Mouse (Mus musculus) stomach, embryonic 14.5 days (tissue): Measurements from ENCODE around the gene Appbp2. TPM values are rescaled to one million over a fixed set of nuclear protein-coding genes. Genes with fewer than 3 reads are reported as not detected.

ENCODE experiments used
- ATAC-seq: fragments of 200-750 bp; cut with Nextera tagmentation; 2 replicates; pipeline ENCODE4 v1.8.0; 2017; ENCODE audit warnings: low read depth, moderate TSS enrichment; ENCODE audit not compliant: insufficient number of reproducible peaks, insufficient read depth, low FRiP score
- H3K27ac ChIP-seq: fragments of 300-500 bp; sonication (generic); 2 replicates; pipeline ENCODE4 v1.5.1; 2014; ENCODE audit warnings: mild to moderate bottlenecking, low read length, moderate library complexity, mixed read lengths
- H3K27me3 ChIP-seq: fragments of 300-500 bp; sonication (generic); 2 replicates; pipeline ENCODE4 v1.6.1; 2014; ENCODE audit warnings: low read length, control low read depth, mixed read lengths; ENCODE audit not compliant: control insufficient read depth, insufficient read depth
- H3K36me3 ChIP-seq: fragments of 300-500 bp; sonication (generic); 2 replicates; pipeline ENCODE4 v1.6.1; 2014; ENCODE audit warnings: mild to moderate bottlenecking, control low read depth, low read length, moderate library complexity, mixed read lengths; ENCODE audit not compliant: control insufficient read depth, insufficient read depth
- H3K4me1 ChIP-seq: fragments of 300-500 bp; sonication (generic); 2 replicates; pipeline ENCODE4 v1.6.1; 2014; ENCODE audit warnings: low read length, control low read depth, mixed read lengths; ENCODE audit not compliant: control insufficient read depth, insufficient read depth
- H3K4me2 ChIP-seq: fragments of 300-500 bp; sonication (generic); replicated peaks from 2 replicates; pipeline ENCODE4 v1.6.1; 2014; ENCODE audit warnings: low read depth, low read length, control low read depth
- H3K4me3 ChIP-seq: fragments of 300-500 bp; sonication (generic); 2 replicates; pipeline ENCODE4 v1.5.1; 2014; ENCODE audit warnings: low read depth, low read length, control low read depth
- H3K9ac ChIP-seq: fragments of 300-500 bp; sonication (generic); replicated peaks from 2 replicates; pipeline ENCODE4 v1.6.1; 2014; ENCODE audit warnings: low read depth, mild to moderate bottlenecking, control low read depth, low read length, moderate library complexity, mixed read lengths
- H3K9me3 ChIP-seq: fragments of 300-500 bp; sonication (generic); 2 replicates; pipeline ENCODE4 v1.6.1; 2016; ENCODE audit warnings: low read depth, low read length, control low read depth; ENCODE audit not compliant: control insufficient read depth
- WGBS: fragments of 180-500 bp; shearing (Covaris S2); extraction: QIAGEN DNeasy Blood & Tissue Kit; methylation state at CpG from one replicate; pipeline ENCODE4 v1.1.7; 2014; 5-methylcytosine and 5-hydroxymethylcytosine counted together
- polyA plus RNA-seq: library from polyadenylated mRNA; unstranded; fragments of >200 nt; fragmentation: Nextera tagmentation; extraction: Ambion mirVana; gene quantifications from 2 replicates; pipeline ENCODE4 v1.2.1, GENCODE M21; 2014

The Appbp2 gene
- polyA plus RNA-seq, 1 experiment from 2014 or later, result 52.4 TPM

GRCm38 (mm10) chr11:85213215-85213614, 21.7 kb downstream of the Appbp2 start:
- Histone ChIP-seq H3K9me3 (no peaks in the 10 kb centered on the region), H3K4me2 (no peak overlapping the region), H3K27me3 (no peaks in the 10 kb centered on the region), H3K36me3 (peaks cover 59% of the 10 kb centered on the region), H3K27ac (no peak overlapping the region), H3K4me3 (no peak overlapping the region), H3K4me1 (no peaks in the 10 kb centered on the region), H3K9ac (no peak overlapping the region)
- WGBS, result 96% methylated on average over 2 of the region's 2 CpGs
- ATAC-seq, result no peak

DNA sequence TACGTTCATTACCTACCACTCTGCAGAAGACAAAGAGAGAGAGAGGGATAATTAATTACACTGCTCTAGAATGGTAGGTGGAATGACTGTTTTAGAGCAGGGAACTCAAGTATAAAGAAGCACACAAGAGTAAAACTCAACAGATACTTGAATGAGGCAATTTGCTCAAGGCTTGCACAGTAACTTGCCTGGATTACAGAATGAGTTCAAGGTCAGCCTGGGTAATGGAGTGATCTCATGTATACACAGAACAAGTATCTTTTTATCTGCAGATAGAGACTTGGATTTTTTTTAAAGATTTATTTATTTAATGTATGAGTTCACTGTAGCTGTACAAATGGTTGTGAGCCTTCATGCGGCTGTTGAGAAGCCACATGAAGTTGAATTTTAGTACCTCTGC, 23.8 kb downstream of the Appbp2 start:
- H3K4me1 ChIP-seq, result no peaks in the 10 kb centered on the region
- WGBS, result 83% methylated on average over 2 of the region's 2 CpGs
- no peak for ATAC-seq
- H3K9me3 ChIP-seq, result no peaks in the 10 kb centered on the region
- peaks cover 66% of the 10 kb centered on the region for H3K36me3 ChIP-seq
- no peak overlapping the region for H3K9ac ChIP-seq
- no peak overlapping the region for H3K4me2 ChIP-seq
- H3K27ac ChIP-seq, result no peak overlapping the region
- no peak overlapping the region for H3K4me3 ChIP-seq
- no peaks in the 10 kb centered on the region for H3K27me3 ChIP-seq

DNA sequence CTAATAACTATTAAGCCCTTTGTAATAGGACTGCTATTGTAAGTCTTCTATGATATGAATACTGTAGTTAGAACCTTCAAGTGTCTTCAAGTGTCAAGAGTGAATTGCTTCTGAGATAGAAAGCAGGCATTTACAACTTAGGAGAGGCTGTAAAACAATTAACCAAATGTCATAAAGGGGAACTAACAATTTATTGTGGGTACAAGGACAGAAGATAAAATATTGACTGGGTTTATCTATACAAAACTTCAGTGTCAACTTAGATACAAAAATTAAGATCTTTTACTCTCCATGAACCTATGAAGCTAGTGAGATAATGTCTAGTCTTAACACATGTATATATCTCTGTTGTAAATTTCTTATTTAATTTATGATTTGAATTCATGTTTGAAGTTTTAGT, 28.7 kb downstream of the Appbp2 start:
- H3K9me3 ChIP-seq, result no peaks in the 10 kb centered on the region
- H3K4me1 ChIP-seq, result no peaks in the 10 kb centered on the region
- no peak overlapping the region for H3K4me3 ChIP-seq
- H3K9ac ChIP-seq, result no peak overlapping the region
- no peak overlapping the region for H3K27ac ChIP-seq
- no peak overlapping the region for H3K4me2 ChIP-seq
- H3K27me3 ChIP-seq, result no peaks in the 10 kb centered on the region
- H3K36me3 ChIP-seq, result peaks cover 55% of the 10 kb centered on the region
- no peak for ATAC-seq

- Histone ChIP-seq H3K4me2 (no peak overlapping the region), H3K27ac (no peak overlapping the region), H3K4me3 (no peak overlapping the region), H3K36me3 (peaks cover 76% of the 10 kb centered on the region), H3K27me3 (no peaks in the 10 kb centered on the region), H3K4me1 (no peaks in the 10 kb centered on the region), H3K9me3 (no peaks in the 10 kb centered on the region), H3K9ac (no peak overlapping the region)
- no peak for ATAC-seq
- 75% methylated on average over 2 of the region's 2 CpGs for WGBS
Observed at GRCm38 (mm10) chr11:85198906-85199305, 36.0 kb downstream of the Appbp2 start.

DNA sequence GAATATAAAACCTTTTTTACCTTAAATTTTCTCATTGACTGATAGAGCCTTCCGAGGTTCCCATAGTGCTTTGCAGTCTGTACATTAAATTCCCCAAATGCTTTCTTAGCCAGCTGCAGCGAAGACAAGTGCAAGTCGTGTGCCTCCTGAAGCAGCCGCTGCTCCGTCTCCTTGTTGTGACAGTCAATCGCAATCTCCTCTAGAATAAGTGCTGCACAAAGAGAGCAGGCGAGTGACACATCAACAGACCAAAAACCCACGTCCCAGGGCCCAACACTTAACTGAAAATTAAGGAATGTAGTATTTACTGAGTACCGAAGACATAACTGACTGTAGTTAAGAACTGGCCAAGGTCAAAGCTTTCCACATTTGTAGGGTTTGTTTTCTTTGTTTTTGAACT, 38.9 kb downstream of the Appbp2 start:
- Histone ChIP-seq H3K9ac (no peak overlapping the region), H3K27ac (no peak overlapping the region), H3K4me3 (no peak overlapping the region), H3K4me2 (no peak overlapping the region), H3K4me1 (no peaks in the 10 kb centered on the region), H3K9me3 (no peaks in the 10 kb centered on the region), H3K27me3 (no peaks in the 10 kb centered on the region), H3K36me3 (peaks cover 82% of the 10 kb centered on the region)
- WGBS, result 81% methylated on average over 9 of the region's 9 CpGs
- no peak for ATAC-seq

GRCm38 (mm10) chr11:85194206-85194605, 40.7 kb downstream of the Appbp2 start:
- ATAC-seq, result no peak
- H3K4me1 ChIP-seq, result no peaks in the 10 kb centered on the region
- no peaks in the 10 kb centered on the region for H3K9me3 ChIP-seq
- H3K27me3 ChIP-seq, result no peaks in the 10 kb centered on the region
- no peak overlapping the region for H3K4me2 ChIP-seq
- H3K4me3 ChIP-seq, result no peak overlapping the region
- H3K9ac ChIP-seq, result no peak overlapping the region
- WGBS, result 93% methylated on average over 11 of the region's 11 CpGs
- no peak overlapping the region for H3K27ac ChIP-seq
- peaks cover 78% of the 10 kb centered on the region for H3K36me3 ChIP-seq

DNA sequence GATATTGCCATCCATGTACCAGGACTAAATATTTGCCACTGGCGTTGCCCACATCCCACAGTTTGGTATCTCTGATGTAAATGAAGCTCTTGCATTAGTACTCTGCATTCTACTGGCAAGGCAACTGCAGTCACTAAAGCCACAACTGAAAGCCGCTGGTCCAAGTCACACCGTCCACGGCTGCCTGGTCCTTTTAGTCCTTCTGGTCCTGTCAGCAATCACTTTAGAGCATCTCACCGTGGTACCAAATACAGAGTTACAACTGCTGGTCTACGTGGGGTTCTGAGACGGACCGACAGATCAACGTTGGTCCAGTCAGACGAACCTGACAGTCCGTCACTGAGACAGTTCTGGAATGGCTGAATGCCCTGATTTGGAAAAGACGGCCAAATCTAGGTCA, 44.2 kb downstream of the Appbp2 start:
- Histone ChIP-seq H3K36me3 (peaks cover 62% of the 10 kb centered on the region), H3K9me3 (no peaks in the 10 kb centered on the region), H3K4me2 (no peak overlapping the region), H3K9ac (no peak overlapping the region), H3K27me3 (no peaks in the 10 kb centered on the region), H3K27ac (no peak overlapping the region), H3K4me1 (no peaks in the 10 kb centered on the region), H3K4me3 (no peak overlapping the region)
- 92% methylated on average over 12 of the region's 12 CpGs for WGBS
- no peak for ATAC-seq

DNA sequence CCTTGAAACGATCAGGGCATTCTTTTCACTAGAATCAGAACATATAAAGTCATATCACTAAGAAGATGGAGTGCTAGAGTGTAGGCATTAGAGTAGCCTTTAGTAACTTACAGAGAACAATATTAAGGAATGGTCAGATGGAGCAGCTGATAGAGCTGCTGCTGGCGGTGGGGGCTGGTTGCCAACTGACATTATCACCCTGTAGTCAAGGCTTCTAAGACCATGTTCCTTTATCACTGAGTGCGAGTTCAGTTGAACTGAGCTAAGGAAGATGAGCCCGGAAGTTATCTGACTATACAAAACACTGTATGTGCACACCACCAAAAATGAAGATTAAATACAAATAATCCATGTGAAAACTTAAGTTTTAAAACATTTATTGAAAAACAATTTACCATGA, 45.8 kb downstream of the Appbp2 start:
- Histone ChIP-seq H3K36me3 (peaks cover 46% of the 10 kb centered on the region), H3K4me1 (no peaks in the 10 kb centered on the region), H3K9ac (no peak overlapping the region), H3K27me3 (no peaks in the 10 kb centered on the region), H3K4me3 (no peak overlapping the region), H3K4me2 (no peak overlapping the region), H3K9me3 (no peaks in the 10 kb centered on the region), H3K27ac (no peak overlapping the region)
- ATAC-seq, result no peak
- 91% methylated on average over 4 of the region's 4 CpGs for WGBS

GRCm38 (mm10) chr11:85184839-85185238, 50.1 kb downstream of the Appbp2 start:
- no peak overlapping the region for H3K4me2 ChIP-seq
- H3K27me3 ChIP-seq, result no peaks in the 10 kb centered on the region
- peaks cover 3% of the 10 kb centered on the region; the same call in 1 of the 2 replicates for H3K4me1 ChIP-seq
- no peak for ATAC-seq
- H3K4me3 ChIP-seq, result no peak overlapping the region
- peaks cover 14% of the 10 kb centered on the region for H3K36me3 ChIP-seq
- no peak overlapping the region for H3K9ac ChIP-seq
- no peaks in the 10 kb centered on the region for H3K9me3 ChIP-seq
- WGBS, result 80% methylated on average over 6 of the region's 6 CpGs
- H3K27ac ChIP-seq, result no peak overlapping the region
